Mouse (Mus musculus) megakaryocyte, embryonic 14.5 days (primary cell): ENCODE data around the gene Ifi206.
"Not testable (repeated sequence)": the region's sequence is repeated elsewhere in the genome, so short reads cannot be mapped to it uniquely, and the experiment has no call there.

Experiments
- FLI1 ChIP-seq: IDR thresholded peaks from 2 replicates; pipeline ENCODE4 v1.6.1; 2012; ENCODE audit warnings: low read length, inconsistent platforms, mixed read lengths
- GATA1 ChIP-seq: IDR thresholded peaks from 3 replicates; pipeline ENCODE4 v1.6.1; 2012; ENCODE audit warnings: mixed read lengths, low read length, inconsistent platforms, borderline replicate concordance

GRCm38 (mm10) chr1:173535791-173536190 is 45.0 kb upstream of the Ifi206 start, which contains the start of gene Ifi214:
- not testable (repeated sequence) for TF ChIP-seq GATA1, FLI1
